Mouse (Mus musculus) lung, adult 2 months (tissue): ENCODE measurements at regions not wholly inside any gene's neighbourhood (a gene's known extent, or its start where the extent isn't known, plus 50 kb on each side); places are given as distances from the start of the nearest gene placed in this dataset.

Source experiments
- CTCF ChIP-seq: fragments of 200-500 bp; IDR thresholded peaks from 2 replicates; pipeline ENCODE4 v1.5.1; 2011; ENCODE audit warnings: mild to moderate bottlenecking, low read length, control low read depth; ENCODE audit not compliant: insufficient read depth
- POLR2A ChIP-seq: fragments of 200-500 bp; IDR thresholded peaks from 2 replicates; pipeline ENCODE4 v1.6.1; 2011; ENCODE audit warnings: low read depth, mild to moderate bottlenecking, control low read depth, low read length, borderline replicate concordance; ENCODE audit errors: extremely low read depth

GRCm38 (mm10) chr8:126758951-126759350 is 165.2 kb upstream of the Irf2bp2 start:
- TF ChIP-seq POLR2A (no peak), CTCF (no peak)
